Mouse (Mus musculus): ENCODE measurements around the gene Itih2. TPM values are rescaled to one million over a fixed set of nuclear protein-coding genes. Genes with fewer than 3 reads are reported as not detected.

Gene Itih2
- polyA plus RNA-seq, 1 experiment, result not detected

DNA sequence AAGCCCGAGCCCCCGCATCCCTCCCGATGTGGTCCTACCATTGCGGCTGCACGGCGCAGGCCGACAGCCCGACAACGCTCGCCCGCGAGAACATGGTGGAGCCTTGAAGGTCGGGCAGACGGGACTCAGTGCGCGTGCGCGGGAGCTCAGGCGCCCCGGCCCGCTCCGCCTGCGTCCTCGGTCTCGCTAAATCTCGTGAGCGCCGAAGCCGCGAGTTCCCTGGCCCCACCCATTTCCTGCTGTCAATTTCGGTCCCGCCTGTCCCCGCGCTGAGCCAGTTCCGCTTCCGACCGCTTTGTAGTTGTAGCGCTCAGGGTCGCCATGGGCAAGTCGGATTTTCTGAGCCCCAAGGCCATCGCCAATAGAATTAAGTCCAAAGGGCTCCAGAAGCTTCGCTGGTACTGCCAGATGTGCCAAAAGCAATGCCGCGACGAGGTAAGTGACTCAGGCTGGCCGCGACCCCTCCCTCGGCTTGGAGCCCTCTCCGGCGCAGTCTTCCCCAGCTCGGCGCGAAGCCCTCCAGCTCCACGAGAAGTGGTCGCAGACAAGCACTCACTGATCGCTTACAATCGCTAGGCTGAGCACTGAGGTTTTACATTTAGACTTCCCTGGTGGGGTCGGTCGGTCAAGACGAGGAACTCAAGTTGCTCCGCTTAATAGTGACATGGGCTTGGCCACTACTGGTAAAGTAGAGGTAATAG, 50.7 kb downstream of the Itih2 start, which contains the start of the genes Atp5c1 and Kin:
TSS of gene Atp5c1 (minus strand) at position 201 of the 701 bp plus-strand sequence.
TSS of gene Kin (plus strand) at position 284 of the 701 bp plus-strand sequence.
- TF ChIP-seq GATA1 (IDR thresholded peaks at IDR 0.05; ENCODE audit: low read length), result no peak

DNA sequence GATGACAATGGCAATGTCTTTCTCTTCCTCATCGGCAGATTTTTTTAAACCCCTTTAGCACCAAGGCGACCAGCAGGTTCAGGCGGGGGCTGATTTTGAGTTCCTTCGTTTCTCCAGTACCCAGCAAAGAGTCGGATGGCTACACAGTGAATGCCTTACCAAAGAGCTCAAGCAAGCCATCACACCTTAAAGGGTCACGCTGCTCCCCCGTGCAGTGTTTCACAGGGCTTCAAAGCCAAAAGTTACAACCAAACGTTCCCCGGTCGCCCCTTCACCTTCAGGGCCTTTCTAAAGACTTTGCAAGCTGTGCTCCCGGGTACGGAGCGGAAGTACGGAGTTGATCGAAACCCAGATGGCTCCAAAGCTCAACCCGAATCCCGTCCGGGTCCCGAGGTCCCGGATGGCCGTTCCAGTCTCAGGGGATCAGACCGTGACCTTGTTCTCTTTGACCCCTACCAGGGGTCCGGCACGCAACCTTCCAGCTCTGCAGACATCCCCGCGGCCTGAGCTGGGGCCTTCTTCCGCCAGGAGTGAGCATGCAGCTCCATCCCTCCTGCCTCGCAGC, 51.4 kb downstream of the Itih2 start:
- TF ChIP-seq GATA1 (IDR thresholded peaks at IDR 0.05; ENCODE audit: low read length), result no peak

DNA sequence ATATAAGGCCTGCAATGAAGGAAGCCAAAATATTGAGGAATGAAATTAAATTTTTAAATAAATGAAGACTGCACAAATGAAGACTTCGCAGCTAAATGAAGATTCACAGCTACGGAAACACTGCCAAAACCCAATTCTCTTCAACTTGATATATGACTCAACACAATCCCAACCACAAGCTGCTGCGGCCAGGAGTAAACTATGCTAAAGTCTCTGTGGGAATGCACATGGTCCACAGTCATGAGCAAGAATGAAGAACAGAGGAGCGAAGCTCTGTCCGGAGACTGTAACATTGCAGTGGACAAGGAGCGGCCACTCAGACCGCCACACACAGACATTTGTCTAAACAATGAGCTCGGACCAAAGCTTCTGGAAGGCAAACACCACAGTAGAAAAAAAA, 54.5 kb downstream of the Itih2 start:
- no peak for TF ChIP-seq GATA1 (IDR thresholded peaks at IDR 0.05; ENCODE audit: low read length)

DNA sequence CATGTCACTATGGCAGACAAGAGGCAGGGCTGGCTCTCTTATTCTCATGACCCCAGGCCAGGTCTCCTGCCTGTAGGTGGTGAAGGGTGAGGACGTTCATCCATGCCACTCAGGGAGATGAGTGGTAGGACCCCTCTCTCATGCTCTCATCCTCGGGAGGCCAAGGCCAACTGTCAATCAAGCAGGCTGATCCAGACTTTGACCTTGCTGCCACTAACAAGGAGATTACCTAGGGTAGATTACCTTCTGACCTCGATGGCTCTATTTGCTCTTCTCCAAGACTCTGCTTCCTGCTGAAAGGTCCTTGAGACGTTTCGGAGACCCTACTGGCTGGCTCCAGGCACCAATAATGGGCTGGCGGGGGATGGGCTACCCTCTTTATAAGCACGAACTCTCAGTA, 56.7 kb downstream of the Itih2 start:
- no peak for TF ChIP-seq GATA1 (IDR thresholded peaks at IDR 0.05; ENCODE audit: low read length)

DNA sequence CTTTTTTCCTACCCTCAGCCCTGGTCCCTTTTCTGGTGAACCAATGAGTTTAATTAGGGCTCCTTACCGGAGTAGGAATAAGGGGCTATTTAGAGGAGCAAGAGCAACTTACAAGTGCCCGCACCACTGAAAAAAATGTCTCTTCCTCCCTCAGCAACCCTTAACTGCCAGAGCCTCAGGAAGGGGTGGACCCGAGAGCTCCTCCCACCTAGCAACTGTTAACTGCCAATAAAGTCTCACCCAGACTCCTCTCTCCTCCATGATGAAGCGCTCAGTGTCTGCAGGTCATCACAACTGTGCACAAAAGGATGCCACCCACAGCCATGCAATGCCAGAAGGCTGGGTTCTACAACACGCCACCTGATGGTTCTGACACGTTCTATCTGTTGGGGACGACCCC, 59.4 kb downstream of the Itih2 start:
- no peak for TF ChIP-seq GATA1 (IDR thresholded peaks at IDR 0.05; ENCODE audit: low read length)

DNA sequence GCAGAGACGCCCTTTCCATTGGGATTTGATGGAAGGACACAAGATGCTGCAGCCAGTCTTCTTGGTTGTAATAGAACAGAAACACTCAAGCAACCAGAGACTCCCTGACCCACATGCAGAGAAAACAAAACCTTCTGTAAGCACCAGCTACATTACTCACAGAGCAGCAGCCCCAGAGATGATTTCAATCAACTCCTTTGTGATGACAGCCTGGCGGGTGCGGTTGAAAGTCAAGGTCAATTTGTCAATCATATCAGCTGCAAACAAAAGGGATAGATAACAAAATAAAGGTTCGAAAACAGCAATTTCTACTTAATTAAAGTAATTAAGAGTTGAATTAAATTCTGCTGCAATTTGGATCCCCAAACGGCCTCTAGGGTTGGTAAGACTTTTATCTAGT, 72.4 kb downstream of the Itih2 start:
- TF ChIP-seq GATA1 (IDR thresholded peaks at IDR 0.05; ENCODE audit: low read length), result no peak

DNA sequence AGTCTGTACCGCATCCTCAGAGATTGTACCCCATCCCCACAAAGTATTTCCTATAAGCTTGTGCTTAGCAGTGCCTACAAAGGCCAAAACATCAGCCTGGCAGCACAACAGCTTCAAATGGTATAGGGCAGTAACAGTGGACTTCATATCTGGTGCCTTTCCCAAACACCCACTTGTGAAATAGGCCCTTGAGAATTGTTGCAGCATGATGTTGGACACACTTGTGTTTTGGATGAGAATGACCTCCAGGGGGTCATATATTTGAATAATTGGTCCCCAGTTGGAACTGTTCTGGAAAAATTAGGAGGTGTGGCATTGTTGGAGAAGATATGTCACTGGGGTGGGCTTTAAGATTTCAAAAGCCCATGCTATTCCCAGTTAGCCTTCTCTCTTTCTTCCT, 79.2 kb downstream of the Itih2 start:
- no peak for TF ChIP-seq GATA1 (IDR thresholded peaks at IDR 0.05; ENCODE audit: low read length)

DNA sequence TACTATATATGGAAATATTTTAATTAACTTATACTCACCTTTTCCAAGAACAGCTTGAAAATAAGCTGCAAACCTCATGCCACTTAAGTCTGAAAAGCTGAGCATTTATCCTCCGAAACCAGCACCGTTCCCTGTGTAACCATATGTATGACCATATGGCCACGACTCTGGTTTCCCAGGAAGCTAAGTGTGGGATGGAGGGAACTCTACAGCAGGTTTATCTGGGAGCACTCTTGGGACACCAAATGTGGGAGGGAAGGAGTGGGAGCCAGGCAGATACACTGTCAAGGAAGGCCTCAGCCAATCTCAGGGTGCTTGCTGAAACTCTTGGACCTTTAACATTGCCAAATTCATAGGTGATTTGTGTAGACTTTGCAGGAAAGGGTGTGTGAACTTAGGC, 80.3 kb downstream of the Itih2 start:
- no peak for TF ChIP-seq GATA1 (IDR thresholded peaks at IDR 0.05; ENCODE audit: low read length)

DNA sequence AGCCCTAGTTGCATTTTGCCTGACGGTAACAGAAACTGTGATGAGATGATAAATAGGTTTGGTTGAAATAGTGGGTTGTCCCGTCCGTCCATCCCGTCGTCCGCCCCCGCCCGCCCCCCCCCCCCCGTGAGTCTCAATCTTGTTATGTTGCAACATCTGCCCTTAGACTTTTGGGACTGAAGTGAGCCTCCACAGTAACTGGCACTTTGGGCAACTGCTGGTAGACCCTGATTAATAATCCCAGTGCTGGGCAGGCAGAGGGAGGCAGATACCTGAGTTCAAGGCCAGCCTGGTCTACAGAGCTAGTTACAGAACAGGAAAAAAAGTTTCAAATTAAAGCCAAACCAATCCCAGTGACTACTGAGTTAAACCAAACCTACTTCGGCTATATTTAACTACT, 81.7 kb downstream of the Itih2 start:
- no peak for TF ChIP-seq GATA1 (IDR thresholded peaks at IDR 0.05; ENCODE audit: low read length)

DNA sequence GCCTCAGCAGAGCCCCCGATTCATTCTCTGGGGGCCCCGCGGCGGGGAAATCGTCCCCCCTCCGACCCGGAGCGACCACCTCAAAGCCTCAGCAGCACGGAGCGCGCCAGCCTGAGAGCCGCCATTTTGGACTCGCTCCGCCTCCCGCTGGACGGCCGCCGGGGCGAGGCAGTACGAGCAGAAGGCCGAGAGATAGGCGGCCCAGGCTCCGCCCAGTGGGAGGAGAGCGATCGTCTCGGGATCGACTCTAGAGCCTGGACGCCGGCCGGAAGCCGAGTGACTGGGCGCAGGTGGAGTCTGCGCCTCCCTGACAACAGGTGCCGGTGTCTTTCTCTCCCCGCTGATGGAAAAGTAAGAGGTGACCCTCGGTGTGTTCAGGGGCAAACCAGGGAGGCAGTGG, 82.7 kb downstream of the Itih2 start, which contains the start of gene Taf3:
TSS of gene Taf3 (minus strand) at position 136 of the 400 bp plus-strand sequence.
- TF ChIP-seq GATA1 (IDR thresholded peaks at IDR 0.05; ENCODE audit: low read length), result no peak

DNA sequence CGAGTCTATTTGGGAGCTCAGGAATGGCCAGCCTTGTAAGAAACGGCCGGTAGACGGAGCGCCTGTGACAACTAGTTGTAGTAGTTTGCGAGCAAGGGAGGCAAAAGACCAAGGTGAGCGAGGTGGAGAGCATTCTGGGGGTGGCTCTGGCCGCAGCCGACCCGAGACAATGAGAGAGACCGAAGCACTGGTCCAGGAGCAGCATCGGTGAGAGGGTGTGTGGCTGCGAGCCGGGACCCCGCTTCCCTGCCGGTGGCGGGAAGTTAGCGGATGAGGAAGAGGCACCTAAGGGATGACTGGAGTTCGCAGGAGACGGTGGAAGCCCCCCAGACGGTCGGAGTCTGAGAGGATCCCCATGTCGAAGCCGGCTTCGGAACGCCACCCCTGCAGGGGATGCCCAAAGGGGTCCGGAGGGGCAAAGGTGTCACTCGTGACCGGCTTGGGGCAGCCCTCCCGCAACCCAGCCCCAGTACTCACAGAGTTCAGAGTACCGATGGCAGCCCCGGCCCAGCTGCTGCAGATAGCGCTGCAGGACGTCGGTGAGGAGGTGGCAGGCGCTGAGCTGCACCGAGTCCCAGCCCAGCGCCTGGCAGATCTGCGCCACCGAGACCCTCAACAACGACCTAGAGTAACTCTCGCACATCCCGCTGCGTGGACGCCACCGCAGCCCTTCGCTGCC, 83.3 kb downstream of the Itih2 start:
- TF ChIP-seq GATA1 (IDR thresholded peaks at IDR 0.05; ENCODE audit: low read length), result no peak

Other genes starting within 250 kb of the Itih2 start
- gene 9230102O04Rik, start 241.9 kb downstream of the Itih2 start, polyA plus RNA-seq (2012), result 0.28 and 1.6 TPM in 2 replicates
- gene Gata3, start 241.4 kb downstream of the Itih2 start, polyA plus RNA-seq (2012), result 8.3 and 9.1 TPM in 2 replicates
- 20.1 and 24.6 TPM in 2 replicates for gene Taf3, start 82.8 kb downstream of the Itih2 start, polyA plus RNA-seq (2012)
- gene Atp5c1, start 50.9 kb downstream of the Itih2 start, polyA plus RNA-seq (2012), result 25.2 and 39.2 TPM in 2 replicates
- 0.83 and 3.4 TPM in 2 replicates for gene Kin, start 50.8 kb downstream of the Itih2 start, polyA plus RNA-seq (2012)
- gene Itih5, start 22.2 kb upstream of the Itih2 start, polyA plus RNA-seq (2012), result 0.01 TPM in 2 replicates
- gene Sfmbt2, start 239.1 kb upstream of the Itih2 start, polyA plus RNA-seq (2012), result 19.5 and 28.4 TPM in 2 replicates

All from G1E-ER4 (cell line).